Mouse (Mus musculus) lung, postnatal 0 days (tissue): ENCODE measurements at regions not wholly inside any gene's neighbourhood (a gene's known extent, or its start where the extent isn't known, plus 50 kb on each side); places are given as distances from the start of the nearest gene placed in this dataset.

Experiments used
- ATAC-seq: fragments of 200-750 bp; cut with Nextera tagmentation; 2 replicates; pipeline ENCODE4 v1.8.0; 2017; ENCODE audit warnings: moderate library complexity
- DNase-seq: peaks from one replicate; pipeline ENCODE4 v3.0.0-alpha.2; 2016; ENCODE audit warnings: low spot score
- H3K27ac ChIP-seq: fragments of 300-500 bp; sonication (generic); 2 replicates; pipeline ENCODE4 v1.5.1; 2014; ENCODE audit warnings: antibody characterized with exemption, mild to moderate bottlenecking, low read length, mixed read lengths
- H3K27me3 ChIP-seq: fragments of 300-500 bp; sonication (generic); replicated peaks from 2 replicates; pipeline ENCODE4 v1.6.1; 2014; ENCODE audit warnings: low read length, mixed read lengths; ENCODE audit not compliant: insufficient read depth
- H3K36me3 ChIP-seq: fragments of 300-500 bp; sonication (generic); 2 replicates; pipeline ENCODE4 v1.6.1; 2014; ENCODE audit warnings: low read length, mixed read lengths; ENCODE audit not compliant: insufficient read depth
- H3K4me1 ChIP-seq: fragments of 300-500 bp; sonication (generic); 2 replicates; pipeline ENCODE4 v1.6.1; 2014; ENCODE audit warnings: antibody characterized with exemption, low read depth, low read length, mixed read lengths; ENCODE audit not compliant: insufficient read depth
- H3K4me2 ChIP-seq: fragments of 300-500 bp; sonication (generic); replicated peaks from 2 replicates; pipeline ENCODE4 v1.6.1; 2014; ENCODE audit warnings: low read depth, mild to moderate bottlenecking, low read length, moderate library complexity, mixed read lengths
- H3K4me3 ChIP-seq: fragments of 300-500 bp; sonication (generic); 2 replicates; pipeline ENCODE4 v1.5.1; 2014; ENCODE audit warnings: low read depth, low read length
- H3K9ac ChIP-seq: fragments of 300-500 bp; sonication (generic); replicated peaks from 2 replicates; pipeline ENCODE4 v1.6.1; 2014; ENCODE audit warnings: low read depth, mild to moderate bottlenecking
- H3K9me3 ChIP-seq: fragments of 300-500 bp; sonication (generic); 2 replicates; pipeline ENCODE4 v1.6.1; 2016; ENCODE audit warnings: low read length, mixed read lengths
- CTCF ChIP-seq: IDR thresholded peaks from 2 replicates; pipeline ENCODE4 v1.5.1; 2016; ENCODE audit warnings: antibody characterized with exemption, mild to moderate bottlenecking
- EP300 ChIP-seq: IDR thresholded peaks from 2 replicates; pipeline ENCODE4 v1.6.1; 2016; ENCODE audit warnings: antibody characterized with exemption, mild to moderate bottlenecking, control low read depth
- WGBS: fragments of 180-500 bp; shearing (Covaris S2); extraction: QIAGEN DNeasy Blood & Tissue Kit; methylation state at CpG from one replicate; pipeline ENCODE4 v1.1.7; 2014; 5-methylcytosine and 5-hydroxymethylcytosine counted together

DNA sequence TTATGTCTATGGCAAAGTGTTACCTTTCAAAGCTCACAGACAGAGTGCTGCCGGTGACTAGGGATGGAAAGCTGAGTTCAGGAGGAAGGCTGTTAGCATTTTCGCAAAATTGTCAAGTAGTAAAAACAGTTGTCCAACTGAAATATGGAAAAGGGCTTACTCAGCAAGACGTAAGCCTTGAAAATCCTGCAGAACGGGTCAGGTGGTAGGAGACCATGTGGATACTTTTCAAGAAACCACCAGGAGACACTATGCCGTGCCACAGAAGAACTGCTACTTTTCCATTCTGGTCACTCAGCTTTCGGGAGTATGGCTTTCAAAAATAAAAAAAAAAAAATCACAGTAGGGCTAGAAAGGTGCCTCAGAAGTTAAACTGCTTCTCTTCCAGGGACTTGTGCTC lies 199.1 kb upstream of the Pou3f3 start:
- Histone ChIP-seq H3K36me3 (no peaks in the 10 kb centered on the region), H3K27me3 (no peaks in the 10 kb centered on the region), H3K4me2 (no peak overlapping the region), H3K9ac (no peak overlapping the region), H3K4me1 (no peaks in the 10 kb centered on the region), H3K9me3 (no peaks in the 10 kb centered on the region), H3K4me3 (no peak overlapping the region), H3K27ac (no peak overlapping the region)
- 53% methylated on average over 6 of the region's 6 CpGs for WGBS
- ATAC-seq = no peak
- TF ChIP-seq CTCF (no peak), EP300 (no peak)
- no peak for DNase-seq

DNA sequence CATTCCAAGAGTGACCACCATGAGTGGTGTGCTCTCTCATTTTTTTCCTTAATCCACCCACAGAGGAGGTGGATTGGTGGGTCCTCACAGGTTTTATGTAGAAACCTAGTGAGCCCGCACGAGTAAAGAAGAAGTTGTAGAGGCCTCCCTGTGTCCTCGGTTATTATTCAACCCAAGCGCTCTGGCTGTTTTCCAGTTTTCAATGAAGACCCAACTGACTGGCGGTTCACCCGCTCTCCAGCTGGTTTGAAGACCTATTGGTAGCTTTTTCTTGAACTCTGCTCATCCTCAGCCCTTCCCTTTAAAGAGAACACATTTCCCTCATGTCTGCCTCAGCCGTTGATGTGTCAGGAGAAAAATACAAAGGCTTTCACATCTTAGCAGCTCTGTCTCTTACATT lies 196.7 kb upstream of the Pou3f3 start:
- H3K4me2 ChIP-seq = no peak overlapping the region
- H3K27ac ChIP-seq = no peak overlapping the region
- no peaks in the 10 kb centered on the region for H3K4me1 ChIP-seq
- 74% methylated on average over 7 of the region's 7 CpGs for WGBS
- TF ChIP-seq EP300 (no peak), CTCF (no peak)
- no peaks in the 10 kb centered on the region for H3K27me3 ChIP-seq
- H3K4me3 ChIP-seq = no peak overlapping the region
- DNase-seq = no peak
- H3K36me3 ChIP-seq = no peaks in the 10 kb centered on the region
- ATAC-seq = no peak
- H3K9me3 ChIP-seq = no peaks in the 10 kb centered on the region
- no peak overlapping the region for H3K9ac ChIP-seq

DNA sequence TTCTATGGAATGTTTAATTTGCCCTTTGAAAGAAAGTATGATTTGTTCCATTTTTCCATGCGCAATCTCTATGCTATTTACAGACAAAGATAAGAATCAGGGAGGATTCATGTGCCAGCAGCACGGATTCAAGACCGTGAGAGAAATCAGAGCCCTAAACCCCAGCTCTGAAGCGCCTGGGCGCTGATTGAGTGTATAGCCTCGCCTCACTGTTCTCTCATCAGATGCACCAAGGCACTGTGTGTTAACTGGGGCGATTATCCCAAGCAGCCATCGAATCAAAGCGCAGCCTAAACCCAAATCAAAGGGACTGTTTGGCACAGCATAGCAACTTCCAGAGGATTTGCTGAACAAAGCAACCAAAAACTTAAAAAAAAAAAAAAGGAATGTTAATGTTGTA lies 191.1 kb upstream of the Pou3f3 start:
- Histone ChIP-seq H3K9me3 (no peaks in the 10 kb centered on the region), H3K27me3 (no peaks in the 10 kb centered on the region), H3K4me2 (no peak overlapping the region), H3K4me1 (no peaks in the 10 kb centered on the region), H3K4me3 (no peak overlapping the region), H3K27ac (no peak overlapping the region), H3K9ac (no peak overlapping the region), H3K36me3 (no peaks in the 10 kb centered on the region)
- WGBS = 67% methylated on average over 9 of the region's 9 CpGs
- no peak for TF ChIP-seq EP300
- TF ChIP-seq CTCF = no peak
- DNase-seq (no peak), ATAC-seq (no peak)

DNA sequence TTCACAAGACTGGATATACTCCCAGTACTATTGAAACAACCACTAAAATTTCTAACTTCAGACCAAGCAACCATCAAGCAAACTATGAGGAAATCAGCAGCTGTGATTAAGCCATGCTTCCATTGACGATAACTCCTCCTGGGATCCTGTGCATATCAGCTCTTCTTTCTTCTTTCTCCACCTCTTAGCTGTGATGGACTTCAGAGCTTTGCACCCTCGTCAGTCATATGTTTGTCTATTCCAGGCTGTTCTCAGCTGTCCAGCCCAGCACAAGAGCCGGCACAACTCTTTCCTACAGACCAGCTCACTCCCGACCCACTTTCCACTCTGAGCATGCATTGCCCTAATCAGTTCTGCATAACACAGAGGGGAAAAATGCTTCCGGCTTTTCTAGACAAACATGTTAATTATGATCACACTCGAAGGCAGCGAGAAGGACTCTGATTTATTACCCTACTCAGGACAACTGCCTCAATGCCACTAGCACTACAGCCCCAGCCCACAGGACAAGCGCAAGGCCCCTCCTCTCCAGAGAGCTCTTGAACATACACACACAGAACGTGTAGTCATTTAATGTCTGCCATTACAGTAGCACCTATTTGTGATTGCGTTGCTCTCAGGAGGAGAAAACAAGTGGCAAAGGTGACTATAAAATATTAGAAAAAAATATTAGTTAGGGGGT lies 190.4 kb upstream of the Pou3f3 start:
- H3K27ac ChIP-seq = no peak overlapping the region
- no peaks in the 10 kb centered on the region for H3K4me1 ChIP-seq
- 58% methylated on average over 10 of the region's 10 CpGs for WGBS
- no peak overlapping the region for H3K9ac ChIP-seq
- no peak for DNase-seq
- TF ChIP-seq CTCF (no peak), EP300 (no peak)
- ATAC-seq = no peak
- no peaks in the 10 kb centered on the region for H3K36me3 ChIP-seq
- no peaks in the 10 kb centered on the region for H3K9me3 ChIP-seq
- H3K4me3 ChIP-seq = no peak overlapping the region
- H3K4me2 ChIP-seq = no peak overlapping the region
- no peaks in the 10 kb centered on the region for H3K27me3 ChIP-seq

DNA sequence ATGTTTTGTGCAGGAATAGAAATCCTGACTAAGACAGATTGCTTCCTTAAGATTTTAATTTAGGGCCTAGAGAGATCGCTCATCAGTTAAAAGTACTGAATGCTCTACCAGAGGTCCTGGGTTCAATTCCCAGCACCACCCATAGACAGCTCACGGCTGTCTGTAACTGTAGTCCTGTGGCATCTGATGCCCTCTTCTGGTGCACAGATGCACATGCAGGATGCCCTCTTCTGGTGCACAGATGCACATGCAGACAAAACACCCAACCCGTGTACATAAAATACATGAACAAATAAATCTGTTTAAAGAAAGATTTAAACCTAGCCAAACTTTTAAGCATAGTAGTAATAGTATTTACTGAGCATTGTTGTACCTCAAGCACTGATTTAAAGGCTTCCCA lies 181.2 kb upstream of the Pou3f3 start:
- WGBS = 93% methylated on average over 3 of the region's 3 CpGs
- ATAC-seq (no peak), DNase-seq (no peak)
- no peak overlapping the region for H3K4me2 ChIP-seq
- no peaks in the 10 kb centered on the region for H3K9me3 ChIP-seq
- no peaks in the 10 kb centered on the region for H3K36me3 ChIP-seq
- H3K27ac ChIP-seq = no peak overlapping the region
- no peak overlapping the region for H3K4me3 ChIP-seq
- H3K27me3 ChIP-seq = no peaks in the 10 kb centered on the region
- H3K9ac ChIP-seq = no peak overlapping the region
- TF ChIP-seq CTCF (peak; percentile 24; the same call in 1 of the 2 replicates), EP300 (no peak)
- H3K4me1 ChIP-seq = no peaks in the 10 kb centered on the region

DNA sequence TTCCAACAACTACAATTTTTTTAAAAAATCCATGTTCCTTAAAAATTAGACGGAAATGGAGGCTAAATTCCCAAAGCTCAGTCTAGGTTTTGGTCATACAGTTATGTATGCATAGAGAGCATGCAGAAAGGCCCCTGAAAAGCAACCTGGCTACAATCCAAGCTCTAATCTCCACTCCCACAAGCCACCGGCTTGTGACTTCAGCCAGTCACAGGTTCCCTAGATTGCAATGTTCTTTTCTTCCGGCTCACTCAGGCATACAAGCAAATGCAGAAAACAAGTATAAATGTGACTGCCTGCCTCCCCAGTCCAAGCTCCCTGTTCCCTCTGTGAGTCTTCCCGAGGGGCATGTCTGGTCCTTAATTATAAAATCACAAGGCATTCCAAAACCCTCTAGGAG lies 171.2 kb upstream of the Pou3f3 start:
- no peaks in the 10 kb centered on the region for H3K27me3 ChIP-seq
- no peak for TF ChIP-seq EP300
- no peak for TF ChIP-seq CTCF
- no peaks in the 10 kb centered on the region for H3K4me1 ChIP-seq
- H3K27ac ChIP-seq = no peak overlapping the region
- H3K9me3 ChIP-seq = no peaks in the 10 kb centered on the region
- WGBS = 60% methylated on average over 4 of the region's 4 CpGs
- no peak overlapping the region for H3K9ac ChIP-seq
- no peak overlapping the region for H3K4me3 ChIP-seq
- ATAC-seq = no peak
- no peak overlapping the region for H3K4me2 ChIP-seq
- H3K36me3 ChIP-seq = no peaks in the 10 kb centered on the region
- no peak for DNase-seq
